Mouse (Mus musculus): ENCODE results near the gene Snta1.

Snta1 gene

DNA sequence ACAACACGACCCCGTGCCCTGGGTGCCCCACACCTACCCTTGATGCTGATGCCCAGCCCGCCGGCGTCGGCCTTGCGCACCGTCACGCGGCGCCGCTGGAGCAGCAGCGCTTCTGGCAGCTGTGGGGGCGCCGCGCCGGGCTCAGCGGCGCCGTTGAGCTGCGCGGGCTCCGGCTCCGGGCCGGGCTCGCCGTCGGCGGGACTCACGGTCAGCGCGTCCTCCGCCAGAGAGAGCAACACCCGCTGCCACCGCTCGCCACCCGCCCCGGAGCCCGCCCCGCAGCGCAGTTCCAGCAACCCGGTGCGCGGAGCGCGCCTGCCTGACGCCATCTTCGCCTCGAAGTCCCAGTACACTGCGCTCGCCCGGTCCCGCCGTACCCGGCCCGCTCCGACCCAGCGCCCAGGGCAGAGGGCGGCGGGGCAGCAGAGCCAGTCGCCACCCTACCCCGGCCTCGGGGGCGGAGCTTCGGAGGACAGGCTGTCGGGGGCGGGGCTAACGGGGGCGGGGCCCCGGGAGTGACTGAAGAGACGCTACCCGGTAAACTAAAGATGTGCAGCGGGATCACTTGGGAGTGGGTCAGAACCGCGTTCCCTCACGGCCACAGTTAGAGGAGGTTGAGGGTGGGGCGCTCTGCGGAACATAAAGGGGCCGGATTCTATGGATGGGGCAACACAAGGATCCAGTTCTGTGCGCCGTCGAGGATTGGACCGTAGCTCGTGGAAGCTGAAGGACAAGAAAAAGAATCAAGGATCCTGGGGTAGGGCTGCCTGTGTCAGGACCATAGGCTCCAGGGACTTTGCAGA lies at the start of gene Snta1:
TSS of gene Snta1 (minus strand) at position 457 of the 803 bp plus-strand sequence.
- DNase-seq (ENCODE audit: low spot score in 2 of 2), result peak; percentile 65 to 70

GRCm38 (mm10) chr2:154456621-154457020 lies 48.7 kb upstream of the Snta1 start:
- DNase-seq (ENCODE audit: low spot score in 2 of 2), result no peak

DNA sequence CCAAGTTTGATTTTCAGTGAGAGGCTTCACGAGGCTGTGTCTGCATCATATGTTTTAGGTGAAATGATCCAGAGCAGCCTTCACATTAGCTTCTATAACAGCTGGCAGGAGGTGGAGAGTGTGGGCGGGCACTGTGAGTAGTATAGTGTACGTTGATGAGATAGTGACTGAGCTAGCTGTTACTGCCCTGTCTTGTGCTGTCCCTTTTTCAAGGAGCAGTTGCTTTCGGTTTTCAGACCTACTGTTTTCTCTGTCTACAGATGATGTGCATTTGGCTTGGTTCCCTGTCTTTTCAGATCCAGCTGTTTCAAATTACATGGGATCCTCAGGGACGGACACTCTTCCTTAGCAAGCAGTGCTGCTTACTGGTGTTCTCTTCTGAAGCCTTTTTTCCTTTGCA lies 47.9 kb upstream of the Snta1 start:
- DNase-seq (ENCODE audit: low spot score in 2 of 2), result peak in 1 of 2 experiments; percentile 46

DNA sequence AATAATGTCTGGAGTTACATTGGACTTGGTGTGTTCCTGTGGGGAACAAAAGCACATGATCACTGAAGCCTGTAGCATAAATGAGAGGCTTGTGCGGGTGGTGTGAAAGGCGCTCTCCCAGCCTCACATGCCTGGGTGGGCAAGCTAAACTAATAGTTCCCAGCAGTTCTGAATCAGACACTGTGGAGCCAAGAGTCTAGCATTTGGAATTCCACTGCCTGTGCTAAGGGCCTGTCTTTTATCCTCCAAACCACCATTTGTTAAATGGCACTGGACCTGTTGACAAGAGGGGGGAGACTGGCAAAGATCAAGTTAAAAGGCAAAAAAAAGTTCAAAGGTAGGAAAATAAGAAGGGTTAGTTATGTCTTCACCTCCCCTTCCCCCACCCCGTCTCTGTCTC lies 46.7 kb upstream of the Snta1 start:
- no peak for DNase-seq (ENCODE audit: low spot score in 2 of 2)

DNA sequence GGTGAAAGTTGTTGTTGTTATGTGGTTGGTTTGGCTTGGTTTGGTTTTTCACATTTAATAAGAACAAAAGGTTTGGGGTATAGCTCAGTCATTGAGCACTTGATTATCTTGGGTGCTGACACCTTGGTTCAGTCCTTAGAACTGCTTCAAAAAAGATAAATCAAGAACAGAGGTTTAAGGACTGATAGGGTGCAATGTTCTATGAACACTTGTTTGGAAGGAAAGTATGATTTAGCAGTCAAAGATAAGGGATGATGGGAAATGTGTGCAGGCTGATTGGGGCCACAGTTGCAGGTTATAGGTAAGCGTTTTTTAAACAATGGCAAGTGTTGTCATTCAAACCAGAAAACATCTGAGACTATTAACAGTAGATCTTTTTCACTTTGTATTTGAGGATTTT lies 46.2 kb upstream of the Snta1 start:
- DNase-seq (ENCODE audit: low spot score in 2 of 2), result no peak

DNA sequence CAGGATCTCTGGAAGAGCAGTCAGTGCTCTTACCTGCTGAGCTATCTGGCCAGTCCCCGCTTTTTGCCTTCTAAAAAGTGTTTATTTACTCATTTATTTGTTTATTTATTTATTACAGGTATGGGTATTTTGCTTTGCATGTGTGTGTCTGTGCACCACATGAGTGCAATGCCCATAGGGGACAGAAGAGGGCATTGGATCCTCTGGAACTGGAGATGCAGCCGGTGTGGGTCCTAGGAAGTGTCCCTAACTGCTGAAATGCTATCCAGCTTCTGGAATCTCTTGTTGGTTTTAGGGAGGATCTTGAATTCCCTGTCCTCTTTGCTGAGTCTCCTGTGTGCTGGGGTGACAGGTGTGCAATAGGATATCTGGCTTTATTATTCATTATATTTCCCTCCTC lies 45.1 kb upstream of the Snta1 start:
- DNase-seq (ENCODE audit: low spot score in 2 of 2), result no peak

- DNase-seq (ENCODE audit: low spot score in 2 of 2), result no peak
Measured at GRCm38 (mm10) chr2:154448633-154449032, 40.7 kb upstream of the Snta1 start.

- DNase-seq (ENCODE audit: low spot score in 2 of 2), result no peak
Measured at GRCm38 (mm10) chr2:154447821-154448220, 39.9 kb upstream of the Snta1 start.

DNA sequence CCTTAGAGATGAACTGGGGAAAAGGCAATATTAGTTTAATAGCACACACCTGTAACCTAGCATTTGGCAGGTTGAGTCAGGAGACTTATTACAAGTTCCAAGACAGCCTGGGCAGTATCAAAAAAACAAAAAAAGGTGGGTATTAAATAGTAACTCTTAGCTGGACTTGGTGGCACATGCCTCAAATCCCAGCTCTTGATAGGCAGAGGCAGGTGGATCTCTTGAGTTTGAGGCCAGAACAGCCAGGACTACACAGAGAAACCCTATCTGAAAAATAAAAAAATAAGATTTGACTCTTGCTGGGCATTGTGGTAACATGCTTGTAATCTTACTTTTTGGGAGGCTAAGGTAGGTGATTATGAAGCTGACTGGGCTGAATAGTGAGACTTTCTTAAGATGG lies 32.6 kb upstream of the Snta1 start:
- DNase-seq (ENCODE audit: low spot score in 2 of 2), result no peak

GRCm38 (mm10) chr2:154437191-154437527 lies 29.3 kb upstream of the Snta1 start:
- no peak for DNase-seq (ENCODE audit: low spot score in 2 of 2)

- DNase-seq (ENCODE audit: low spot score in 2 of 2), result peak in 1 of 2 experiments; percentile 24
Measured at GRCm38 (mm10) chr2:154436458-154437190, 28.7 kb upstream of the Snta1 start, which contains the start of gene Cbfa2t2. Gene Cbfa2t2, plus strand, starts transcription at chr2:154436481.

DNA sequence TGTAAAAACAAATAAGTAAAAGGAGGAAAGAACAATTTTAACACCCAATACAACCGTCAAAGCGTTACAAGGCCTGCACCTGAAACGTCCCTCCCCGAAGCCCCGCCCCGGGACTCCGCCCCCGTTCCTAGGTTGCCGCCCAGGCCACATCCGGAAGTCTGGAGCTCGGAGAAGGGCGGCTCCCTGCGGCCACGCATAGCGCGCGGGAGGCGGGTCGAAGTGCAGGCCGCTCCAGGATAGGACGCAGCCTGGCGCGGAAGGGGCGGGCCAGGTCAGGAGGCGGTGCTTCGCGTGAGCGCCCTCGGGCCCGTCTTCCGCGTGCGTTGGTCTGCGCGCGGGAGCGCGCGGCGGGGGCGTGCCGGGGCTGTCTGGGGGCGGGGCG lies 28.2 kb upstream of the Snta1 start:
- DNase-seq (ENCODE audit: low spot score in 2 of 2), result peak; percentile 98

- no peak for DNase-seq (ENCODE audit: low spot score in 2 of 2)
Measured at GRCm38 (mm10) chr2:154434690-154435089, 26.8 kb upstream of the Snta1 start.

- DNase-seq (ENCODE audit: low spot score in 2 of 2), result no peak
Measured at GRCm38 (mm10) chr2:154433391-154433790, 25.5 kb upstream of the Snta1 start.

- no peak for DNase-seq (ENCODE audit: low spot score in 2 of 2)
Measured at GRCm38 (mm10) chr2:154432696-154433095, 24.8 kb upstream of the Snta1 start.

DNA sequence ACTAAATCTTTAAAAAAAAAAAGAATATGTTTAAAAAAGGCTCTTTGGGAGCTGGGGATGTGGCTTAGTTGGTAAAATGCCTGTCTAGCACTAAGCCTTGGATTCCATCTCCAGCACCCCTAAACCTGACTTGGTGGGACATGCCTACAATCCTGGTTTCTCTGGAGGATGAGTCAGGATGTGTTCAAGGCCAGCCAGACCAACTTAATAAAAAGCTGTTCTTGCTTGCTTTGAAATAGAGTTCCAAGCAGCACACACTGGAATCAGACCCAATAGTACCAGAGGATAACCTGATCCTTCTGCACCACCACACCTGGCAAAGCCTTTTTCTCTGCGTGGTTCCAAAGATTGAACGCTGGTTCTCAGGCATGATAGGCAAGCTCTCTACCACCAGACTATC lies 22.7 kb upstream of the Snta1 start:
- DNase-seq (ENCODE audit: low spot score in 2 of 2), result no peak

- DNase-seq (ENCODE audit: low spot score in 2 of 2), result no peak
Measured at GRCm38 (mm10) chr2:154427853-154428360, 20.0 kb upstream of the Snta1 start.

- no peak for DNase-seq (ENCODE audit: low spot score in 2 of 2)
Measured at GRCm38 (mm10) chr2:154426905-154427852, 19.3 kb upstream of the Snta1 start.

GRCm38 (mm10) chr2:154426188-154426904 lies 18.4 kb upstream of the Snta1 start:
- no peak for DNase-seq (ENCODE audit: low spot score in 2 of 2)

DNA sequence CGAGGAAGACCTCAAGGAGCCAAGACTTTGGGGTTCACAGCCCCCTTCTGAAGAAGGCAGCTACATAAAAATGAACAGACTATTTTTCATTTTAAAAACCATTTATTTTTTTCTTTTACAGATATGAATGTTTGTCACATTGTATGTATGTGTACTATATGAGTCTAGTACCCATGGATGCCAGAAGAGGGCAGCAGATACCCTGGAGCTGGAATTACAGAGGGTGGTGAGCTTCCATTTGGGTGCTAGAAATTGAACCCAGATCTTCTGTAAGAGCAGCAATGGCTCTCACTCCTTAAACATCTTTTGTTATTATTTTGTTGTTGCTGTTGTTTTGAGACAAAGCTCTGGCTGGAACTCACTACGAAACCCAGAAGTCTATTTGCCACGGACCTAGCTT lies 17.6 kb upstream of the Snta1 start:
- DNase-seq (ENCODE audit: low spot score in 2 of 2), result no peak

DNA sequence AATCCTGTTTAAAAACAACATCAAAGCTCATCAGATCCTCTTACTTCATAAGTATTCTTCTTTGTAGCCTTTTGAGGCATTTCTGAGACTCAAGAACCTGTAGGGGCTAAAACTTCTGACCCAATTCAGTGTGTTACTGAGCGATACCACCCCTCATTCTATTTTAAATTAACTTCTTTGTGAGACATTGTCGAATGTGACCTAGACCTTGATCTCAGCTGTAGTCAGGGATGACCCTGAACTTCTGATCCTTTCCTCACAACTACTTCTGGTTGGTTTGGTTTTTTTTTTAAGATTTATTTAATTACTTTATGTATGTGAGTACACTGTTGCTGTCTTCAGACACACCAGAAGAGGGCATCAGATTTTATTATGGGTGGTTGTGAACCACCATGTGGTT lies 15.6 kb upstream of the Snta1 start:
- DNase-seq (ENCODE audit: low spot score in 2 of 2), result no peak

Measured in right cerebral cortex, postnatal 36 days (tissue).